Mouse (Mus musculus) embryo, embryonic 10.5 days (tissue): ENCODE results near the gene Smg5.
"Not testable (repeated sequence)": the region's sequence is repeated elsewhere in the genome, so short reads cannot be mapped to it uniquely, and the experiment has no call there.

ENCODE experiments used
- DNase-seq: peaks from one replicate; pipeline ENCODE4 v3.0.0-alpha.2; 2015; ENCODE audit warnings: low spot score

Smg5 gene

DNA sequence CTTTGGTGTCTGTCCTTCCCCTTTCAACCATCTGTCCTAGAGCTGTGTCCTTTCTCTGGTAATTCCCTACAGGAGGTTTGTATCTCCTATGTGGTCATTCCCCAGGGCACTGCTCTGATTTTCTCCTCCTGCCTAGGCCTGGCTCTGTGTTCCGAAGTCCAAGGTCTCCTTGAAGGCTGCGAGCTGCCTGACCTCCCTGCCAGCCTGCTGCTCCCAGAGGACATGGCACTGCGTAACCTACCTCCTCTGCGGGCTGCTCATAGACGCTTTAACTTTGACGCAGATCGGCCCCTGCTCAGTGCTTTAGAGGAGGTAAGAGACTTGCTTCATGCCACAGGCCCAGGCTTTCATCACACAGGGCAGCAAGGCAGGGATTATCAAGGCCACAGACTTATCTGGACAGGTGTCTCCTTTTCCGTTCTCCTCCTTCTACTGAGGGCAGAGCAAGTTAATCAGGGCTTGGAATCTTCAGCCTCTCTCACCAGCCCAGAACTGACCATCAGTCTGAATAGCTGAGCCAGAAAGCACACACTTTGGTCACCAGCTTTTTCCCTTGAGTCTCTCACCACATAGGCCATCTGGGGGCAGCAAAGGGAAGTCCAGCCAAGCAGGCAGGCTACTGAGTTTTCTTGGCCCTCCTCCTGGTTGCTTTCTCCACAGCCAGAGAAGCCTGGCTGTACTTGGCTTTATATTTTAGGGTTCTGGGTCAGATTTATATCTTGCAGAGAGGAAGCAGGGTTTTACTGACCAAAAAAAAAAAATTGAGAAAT, 18.5 kb downstream of the Smg5 start:
- DNase-seq: no peak

DNA sequence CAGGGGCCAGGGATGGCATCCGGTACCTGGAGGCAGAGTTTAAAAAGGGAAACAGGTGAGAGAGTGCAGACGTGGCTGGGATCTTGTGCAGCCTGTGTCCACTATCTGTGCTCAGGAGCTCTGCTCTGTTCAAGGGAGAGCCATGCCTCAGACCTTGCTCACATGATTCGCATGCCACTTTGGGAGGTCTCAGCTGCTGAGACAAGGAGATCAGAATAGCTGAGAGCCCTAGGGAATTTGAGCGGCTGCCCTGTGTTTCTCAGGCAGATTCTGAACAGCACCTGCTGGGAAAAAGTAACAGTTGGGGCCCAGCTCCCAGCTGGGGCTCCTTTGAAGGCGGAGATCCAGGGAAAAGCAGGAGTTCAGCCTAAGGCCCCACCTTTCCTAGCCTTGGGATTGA, 23.5 kb downstream of the Smg5 start:
- DNase-seq: no peak

DNA sequence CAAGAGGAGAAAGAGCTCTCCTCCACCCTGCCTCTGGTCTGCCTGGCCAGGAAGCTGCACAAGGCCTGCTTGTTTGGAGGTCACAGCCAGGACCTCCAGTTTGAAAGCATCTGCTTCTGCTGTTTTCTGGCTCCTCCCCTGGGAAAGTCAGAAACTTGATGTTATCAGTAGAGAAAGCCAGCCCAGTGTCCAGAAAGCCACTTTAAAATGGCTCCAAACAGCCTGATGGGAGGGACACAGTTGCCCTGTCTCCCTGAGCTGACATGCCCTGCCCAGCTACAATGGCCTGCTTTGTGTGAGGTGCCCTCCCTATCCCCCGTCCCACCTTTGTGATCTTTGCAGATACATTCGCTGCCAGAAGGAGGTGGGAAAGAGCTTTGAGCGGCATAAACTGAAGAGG, 23.9 kb downstream of the Smg5 start:
- no peak for DNase-seq

GRCm38 (mm10) chr3:88361096-88361495, 25.0 kb downstream of the Smg5 start:
- no peak for DNase-seq

GRCm38 (mm10) chr3:88361612-88362313, 25.7 kb downstream of the Smg5 start:
- DNase-seq: no peak

DNA sequence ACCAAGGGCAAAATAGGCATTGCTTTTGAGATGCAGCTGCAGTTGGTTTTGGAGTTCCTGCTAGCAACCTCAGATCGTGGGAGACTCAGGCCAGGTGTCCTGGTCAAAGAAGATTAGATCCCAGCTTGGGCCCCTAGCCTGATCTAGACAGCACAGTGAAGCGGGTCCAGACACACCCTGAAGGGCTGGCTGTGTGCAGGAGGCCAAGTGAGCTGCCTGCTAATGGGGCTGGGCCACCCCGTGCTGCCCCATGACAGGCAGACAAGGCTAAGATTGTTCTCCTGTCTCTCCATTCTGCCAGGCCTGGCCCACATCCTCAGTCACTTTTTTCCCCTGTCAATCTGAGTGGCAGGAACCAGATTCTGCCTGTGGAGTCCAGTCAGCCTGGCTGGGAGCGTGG, 27.6 kb downstream of the Smg5 start:
- DNase-seq: no peak

DNA sequence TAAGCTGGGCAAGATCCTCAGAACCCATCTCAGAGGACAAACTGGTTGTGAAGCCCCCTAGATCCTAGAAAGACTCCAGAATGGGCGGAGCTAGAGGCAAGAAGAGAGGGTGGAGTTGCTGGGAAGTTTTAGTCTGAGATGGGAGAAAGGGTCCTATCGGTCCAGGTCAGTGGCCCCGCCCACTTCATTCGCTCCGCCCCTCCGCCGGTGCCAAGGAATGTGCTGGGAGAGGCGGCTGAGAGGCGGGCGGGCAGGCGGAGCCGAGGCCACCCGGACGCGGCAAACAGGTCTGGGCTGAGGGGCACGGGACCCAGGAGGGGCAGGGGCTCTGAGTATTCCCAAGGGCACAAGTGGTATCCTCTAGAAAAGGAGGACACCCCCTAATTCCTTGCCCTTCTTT, 28.3 kb downstream of the Smg5 start, which contains the start of gene Paqr6:
Paqr6 (plus strand) TSS at position 248 of the 400 bp plus-strand sequence.
- DNase-seq: peak; percentile 65

DNA sequence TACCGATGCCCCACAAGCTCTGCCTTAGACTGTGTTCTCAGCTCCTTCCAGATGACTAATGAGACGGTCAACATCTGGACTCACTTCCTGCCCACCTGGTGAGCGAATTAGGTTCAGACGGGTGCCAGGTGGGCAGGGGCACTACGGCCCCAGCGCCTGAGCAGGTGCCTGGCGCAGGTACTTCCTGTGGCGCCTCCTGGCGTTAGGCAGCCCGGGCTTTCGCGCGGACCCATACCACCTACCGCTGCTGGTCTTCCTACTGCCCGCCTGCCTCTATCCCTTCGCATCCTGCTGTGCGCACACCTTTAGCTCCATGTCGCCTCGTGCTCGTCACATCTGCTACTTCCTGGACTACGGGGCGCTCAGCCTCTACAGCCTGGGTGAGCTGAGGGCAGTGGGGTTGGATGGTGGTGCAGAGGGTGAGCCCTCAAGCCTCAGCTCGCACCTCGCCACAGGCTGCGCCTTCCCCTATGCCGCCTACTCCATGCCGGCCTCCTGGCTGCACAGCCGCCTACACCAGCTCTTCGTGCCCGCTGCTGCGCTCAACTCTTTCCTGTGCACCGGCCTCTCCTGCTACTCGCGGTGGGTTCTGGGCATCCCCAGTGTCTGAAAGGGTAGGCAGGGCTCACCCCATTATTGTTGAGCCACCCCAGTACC, 29.8 kb downstream of the Smg5 start:
- no peak for DNase-seq

DNA sequence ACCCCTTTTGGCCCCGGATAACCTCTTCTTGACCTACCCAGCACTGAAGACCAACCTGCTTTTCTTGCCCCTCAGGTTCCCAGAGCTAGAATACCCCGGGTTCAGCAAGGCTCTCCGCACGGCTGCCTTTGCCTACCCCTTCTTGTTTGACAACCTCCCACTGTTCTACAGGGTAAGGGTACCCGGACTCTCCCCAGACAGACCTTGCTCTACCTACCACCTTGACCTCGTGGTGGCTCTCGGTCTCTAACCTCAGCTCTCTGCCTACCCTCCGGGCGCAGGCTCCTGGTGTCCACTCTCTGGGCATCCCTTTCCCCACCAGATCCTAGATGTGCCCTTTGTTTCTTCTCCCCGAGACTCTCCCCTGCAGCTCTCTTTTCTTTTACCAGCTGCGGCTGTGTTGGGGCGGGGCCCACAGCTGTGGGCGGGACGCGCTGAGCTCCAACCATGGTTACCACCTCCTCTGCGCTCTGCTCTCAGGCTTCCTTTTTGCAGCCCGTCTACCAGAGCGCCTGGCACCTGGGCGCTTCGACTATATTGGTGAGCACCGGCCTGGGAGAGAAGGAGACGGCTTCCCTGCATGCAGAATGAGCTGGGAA, 30.9 kb downstream of the Smg5 start:
- DNase-seq: peak; percentile 30

DNA sequence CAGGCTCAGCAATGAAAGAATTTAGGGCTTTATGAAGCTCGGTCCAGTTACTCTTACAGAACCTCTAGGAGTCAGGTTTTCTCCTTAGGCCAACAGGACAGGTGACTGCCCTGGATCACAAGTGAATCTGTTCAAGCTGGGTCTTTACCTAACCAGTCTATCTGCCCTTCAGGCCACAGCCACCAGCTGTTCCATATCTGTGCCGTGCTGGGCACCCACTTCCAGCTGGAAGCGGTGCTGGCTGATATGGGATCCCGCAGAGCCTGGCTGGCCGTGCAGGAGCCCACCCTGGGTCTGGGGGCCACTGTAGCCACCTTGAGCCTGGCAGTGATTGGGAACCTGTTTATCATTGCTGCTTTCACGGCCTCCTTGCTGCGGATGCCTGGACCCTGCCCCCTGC, 31.5 kb downstream of the Smg5 start:
- not testable (repeated sequence) for DNase-seq

GRCm38 (mm10) chr3:88368511-88368910, 32.5 kb downstream of the Smg5 start:
- DNase-seq: not testable (repeated sequence)

DNA sequence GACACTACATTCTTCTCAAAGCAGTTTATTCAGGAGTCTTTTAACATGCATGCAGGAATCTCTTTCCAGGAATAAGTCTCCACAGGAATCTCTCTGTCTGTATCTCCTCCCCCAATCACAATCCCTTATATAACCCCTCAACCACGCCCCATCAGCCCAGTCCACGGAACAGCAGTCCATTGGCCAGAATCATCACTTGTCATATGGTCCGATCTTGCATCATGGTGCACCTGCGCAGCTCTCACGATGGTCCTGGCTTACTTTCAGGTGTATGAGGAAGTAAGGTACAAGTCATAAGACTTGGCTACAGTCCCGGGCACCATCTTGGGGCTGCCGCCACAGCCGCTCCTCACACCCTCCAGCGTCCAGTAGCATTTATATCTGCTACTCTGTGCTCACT, 36.6 kb downstream of the Smg5 start, which contains the start of gene Bglap3:
Bglap3 (minus strand) TSS at position 101 of the 400 bp plus-strand sequence.
- DNase-seq: not testable (repeated sequence)

- DNase-seq: peak; percentile 65
These were observed 39.9 kb downstream of the Smg5 start for GRCm38 (mm10) chr3:88375750-88376626.

DNA sequence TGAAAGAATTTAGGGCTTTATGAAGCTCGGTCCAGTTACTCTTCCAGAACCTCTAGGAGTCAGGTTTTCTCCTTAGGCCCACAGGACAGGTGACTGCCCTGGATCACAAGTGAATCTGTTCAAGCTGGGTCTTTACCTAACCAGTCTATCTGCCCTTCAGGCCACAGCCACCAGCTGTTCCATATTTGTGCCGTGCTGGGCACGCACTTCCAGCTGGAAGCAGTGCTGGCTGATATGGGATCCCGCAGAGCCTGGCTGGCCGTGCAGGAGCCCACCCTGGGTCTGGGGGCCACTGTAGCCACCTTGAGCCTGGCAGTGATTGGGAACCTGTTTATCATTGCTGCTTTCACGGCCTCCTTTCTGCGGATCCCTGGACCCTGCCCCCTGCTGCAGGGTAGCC, 40.6 kb downstream of the Smg5 start:
- DNase-seq: not testable (repeated sequence)

DNA sequence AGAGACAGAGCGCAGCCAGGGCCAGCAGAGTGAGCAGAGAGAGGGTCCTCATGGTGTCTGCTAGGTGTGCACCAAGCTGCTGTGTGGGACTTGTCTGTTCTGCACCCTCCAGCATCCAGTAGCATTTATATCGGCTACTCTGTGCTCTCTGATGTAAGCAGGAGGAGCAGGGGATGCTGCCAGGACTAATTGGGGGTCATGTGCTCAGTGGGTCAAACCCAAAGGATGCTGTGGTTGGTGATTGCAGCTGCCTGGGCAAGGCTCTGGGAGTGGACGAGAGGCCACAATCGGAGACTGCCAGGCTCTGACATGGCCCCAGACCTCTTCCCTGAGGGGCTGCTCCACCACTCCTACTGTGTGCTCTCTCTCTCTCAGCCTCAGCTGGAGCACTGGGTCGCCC, 42.5 kb downstream of the Smg5 start, which contains the start of gene Bglap2:
Bglap2 (minus strand) TSS at position 101 of the 400 bp plus-strand sequence.
- DNase-seq: not testable (repeated sequence)

- peak; percentile 69 for DNase-seq
These were observed 45.6 kb downstream of the Smg5 start for GRCm38 (mm10) chr3:88381389-88382315.

DNA sequence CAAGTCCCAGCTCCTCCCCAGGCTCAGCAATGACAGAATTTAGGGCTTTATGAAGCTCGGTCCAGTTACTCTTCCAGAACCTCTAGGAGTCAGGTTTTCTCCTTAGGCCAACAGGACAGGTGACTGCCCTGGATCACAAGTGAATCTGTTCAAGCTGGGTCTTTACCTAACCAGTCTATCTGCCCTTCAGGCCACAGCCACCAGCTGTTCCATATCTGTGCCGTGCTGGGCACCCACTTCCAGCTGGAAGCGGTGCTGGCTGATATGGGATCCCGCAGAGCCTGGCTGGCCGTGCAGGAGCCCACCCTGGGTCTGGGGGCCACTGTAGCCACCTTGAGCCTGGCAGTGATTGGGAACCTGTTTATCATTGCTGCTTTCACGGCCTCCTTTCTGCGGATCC, 46.3 kb downstream of the Smg5 start:
- not testable (repeated sequence) for DNase-seq

DNA sequence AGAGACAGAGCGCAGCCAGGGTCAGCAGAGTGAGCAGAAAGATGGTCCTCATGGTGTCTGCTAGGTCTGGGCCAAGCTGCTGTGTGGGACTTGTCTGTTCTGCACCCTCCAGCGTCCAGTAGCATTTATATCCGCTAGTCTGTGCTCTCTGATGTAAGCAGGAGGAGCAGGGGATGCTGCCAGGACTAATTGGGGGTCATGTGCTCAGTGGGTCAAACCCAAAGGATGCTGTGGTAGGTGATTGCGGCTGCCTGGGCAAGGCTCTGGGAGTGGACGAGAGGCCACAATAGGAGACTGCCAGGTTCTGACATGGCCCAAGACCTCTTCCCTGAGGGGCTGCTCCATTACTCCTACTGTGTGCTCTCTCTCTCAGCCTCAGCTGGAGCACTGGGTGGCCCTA, 48.3 kb downstream of the Smg5 start, which contains the start of gene Bglap:
Bglap (minus strand) TSS at position 101 of the 400 bp plus-strand sequence.
- no peak for DNase-seq

DNA sequence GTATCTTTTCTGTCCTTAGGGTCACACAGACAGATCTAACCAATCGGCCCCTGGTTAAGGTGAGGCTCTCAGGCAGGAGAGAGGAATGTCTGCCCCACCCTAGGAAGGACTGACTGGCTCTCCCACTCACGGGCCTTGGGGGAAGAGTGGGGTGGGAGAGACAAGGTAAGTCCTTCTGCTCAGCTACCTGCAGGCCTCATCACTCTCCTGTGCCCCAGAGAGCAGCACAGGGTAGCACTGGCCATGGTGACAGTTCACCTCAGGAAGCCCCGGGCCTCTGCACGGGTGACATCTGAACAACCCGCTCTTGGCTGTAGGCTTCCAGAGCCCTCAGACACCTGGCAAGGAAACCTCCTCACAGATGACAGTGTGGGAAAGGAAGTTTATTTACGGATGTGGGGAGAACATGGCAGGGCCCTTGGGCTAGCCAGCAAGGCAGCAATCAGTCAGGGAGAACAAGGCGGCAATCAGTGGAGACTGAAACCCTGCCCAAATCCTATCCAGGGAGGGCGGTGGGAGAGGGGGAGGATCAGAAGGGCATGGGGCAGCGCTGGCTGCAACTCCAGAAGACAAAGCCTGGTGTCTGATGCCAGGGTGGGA, 57.8 kb downstream of the Smg5 start:
- no peak for DNase-seq

DNA sequence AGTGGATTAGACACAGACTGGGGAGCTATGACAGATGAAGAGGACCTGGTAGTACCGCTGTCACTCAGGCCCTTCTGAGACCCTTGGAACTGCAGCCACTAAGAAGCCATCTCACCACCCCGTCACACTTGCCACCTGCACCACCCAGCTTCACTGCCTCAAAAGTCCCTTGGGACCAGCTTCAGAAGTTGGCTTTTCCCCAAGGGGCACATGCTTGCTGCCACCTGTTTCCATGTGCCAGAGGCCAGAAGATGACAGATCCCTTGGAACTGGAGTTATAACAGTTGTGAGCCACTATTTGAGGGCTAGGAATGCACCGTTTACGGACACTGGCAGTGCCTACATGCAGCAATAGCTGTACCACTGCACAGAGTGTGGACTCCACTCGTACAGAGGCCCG, 59.2 kb downstream of the Smg5 start:
- DNase-seq: no peak
